ENCODE assay signal across 19 mouse cellular contexts in the genomic region with DNA sequence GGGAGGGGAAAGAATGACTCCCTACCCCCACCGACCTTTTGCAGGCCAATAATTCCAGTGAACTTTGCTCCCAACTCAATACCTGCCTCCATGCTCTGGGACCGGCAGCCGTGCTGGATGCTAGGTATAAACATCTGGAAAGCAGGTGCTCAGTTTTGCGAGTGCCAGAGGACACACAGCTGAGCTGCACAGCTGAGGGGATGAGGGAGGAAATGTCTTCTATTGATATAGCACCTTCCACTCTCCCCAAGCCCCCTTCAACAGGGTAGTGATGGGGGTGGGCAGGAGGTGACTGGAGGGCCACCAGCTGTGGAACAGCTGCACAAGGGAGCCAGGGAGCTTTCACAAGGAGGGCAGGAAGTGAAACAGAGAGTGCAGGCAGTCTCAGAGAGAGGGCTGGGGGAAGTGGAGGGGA.
DNase-seq lines count a peak whose midpoint lies in the region; ATAC-seq lines count a peak whose summit lies in the region.
"Had no signal": no experiment of that assay in that cellular context is flagged by ENCODE, and none has a peak within 500 bp of the region (broad histone marks: within the 10 kb centered on the region; RNA-seq: fewer than 3 reads in every experiment).

No protein-coding gene starts in this region.

- peak; percentile 68; the same call in 1 of the 2 replicates for ATAC-seq in kidney, embryonic 14.5 days (ENCODE audit: low FRiP score, low TSS enrichment)
- peak; percentile 95 for ATAC-seq in limb, embryonic 13.5 days (ENCODE audit: low FRiP score, low read depth)
- ATAC-seq in activated CD4-positive, CD25-positive, alpha-beta regulatory T cell, adult 4 months: no peak
- ATAC-seq: forebrain, postnatal 0 days; midbrain, embryonic 13.5 days had no signal

- no peaks in the 10 kb centered on the region for H3K27me3 ChIP-seq in kidney, embryonic 14.5 days (ENCODE audit: control insufficient read depth, insufficient read depth, low read length)
- no peaks in the 10 kb centered on the region for H3K27me3 ChIP-seq in limb, embryonic 13.5 days
- H3K27me3 ChIP-seq: midbrain, embryonic 13.5 days; neural tube, embryonic 12.5 days had no signal

- H3K9me3 ChIP-seq in kidney, embryonic 14.5 days (ENCODE audit: control insufficient read depth, low read length): no peaks in the 10 kb centered on the region
- no peaks in the 10 kb centered on the region for H3K9me3 ChIP-seq in limb, embryonic 13.5 days
- H3K9me3 ChIP-seq: heart, embryonic 10.5 days; hindbrain, embryonic 10.5 days; neural tube, embryonic 12.5 days had no signal

- H3K4me1 ChIP-seq in kidney, embryonic 14.5 days (ENCODE audit: control insufficient read depth, insufficient read depth, low read length): 0 out of 2 replicates have a peak, but pooled peaks cover 3% of the 10 kb centered on the region
- H3K4me1 ChIP-seq in limb, embryonic 13.5 days: peaks cover 13% of the 10 kb centered on the region
- H3K4me1 ChIP-seq: midbrain, embryonic 13.5 days had no signal

- no peak for DNase-seq in kidney, postnatal 25 days
- DNase-seq in embryo, embryonic 10 days (ENCODE audit: low spot score): peak; percentile 31
- peak; percentile 83 for DNase-seq in forelimb bud, embryonic 11.5 days (ENCODE audit: low read depth, low spot score)
- no peak for DNase-seq in right cerebral cortex, adult 18-20 months
- no peak for DNase-seq in cerebellum, adult 11 months
- DNase-seq: adrenal gland, adult 8-10 months; cerebellum, adult 9-11 months; forebrain, postnatal 0 days; gastrocnemius, postnatal 25 days; left cerebral cortex, postnatal 4 days; lung, postnatal 36 days had no signal

- 22% methylated on average over 4 of the region's 4 CpGs for WGBS in kidney, embryonic 14.5 days
- 8% methylated on average over 4 of the region's 4 CpGs for WGBS in limb, embryonic 13.5 days

- H3K27ac ChIP-seq in kidney, embryonic 14.5 days (ENCODE audit: low read depth, low read length): no peak overlapping the region
- 0 out of 2 replicates have a peak overlapping the region, but pooled peaks have one; percentile 28 for H3K27ac ChIP-seq in limb, embryonic 13.5 days
- H3K27ac ChIP-seq: heart, embryonic 10.5 days; hindbrain, embryonic 10.5 days; kidney, postnatal 0 days; midbrain, embryonic 13.5 days; neural tube, embryonic 12.5 days had no signal

- no peak overlapping the region for H3K4me3 ChIP-seq in kidney, embryonic 14.5 days (ENCODE audit: low read length)
- H3K4me3 ChIP-seq in limb, embryonic 13.5 days: no peak overlapping the region
- H3K4me3 ChIP-seq: heart, embryonic 10.5 days; hindbrain, embryonic 10.5 days; midbrain, embryonic 13.5 days; neural tube, embryonic 12.5 days had no signal

- no peak overlapping the region for H3K4me2 ChIP-seq in kidney, embryonic 14.5 days (replicated peaks; ENCODE audit: low read depth, low read length)
- no peak overlapping the region for H3K4me2 ChIP-seq in limb, embryonic 13.5 days (replicated peaks)
- H3K4me2 ChIP-seq: midbrain, embryonic 13.5 days; neural tube, embryonic 12.5 days had no signal

- no peaks in the 10 kb centered on the region for H3K36me3 ChIP-seq in kidney, embryonic 14.5 days (ENCODE audit: control insufficient read depth, insufficient read depth, low read length)
- H3K36me3 ChIP-seq in limb, embryonic 13.5 days: no peaks in the 10 kb centered on the region
- H3K36me3 ChIP-seq: heart, embryonic 10.5 days; hindbrain, embryonic 10.5 days; midbrain, embryonic 13.5 days; neural tube, embryonic 12.5 days had no signal

- no peak overlapping the region for H3K9ac ChIP-seq in kidney, embryonic 14.5 days (ENCODE audit: low read depth, low read length)
- no peak overlapping the region for H3K9ac ChIP-seq in limb, embryonic 13.5 days
- H3K9ac ChIP-seq: forebrain, postnatal 0 days; midbrain, embryonic 13.5 days; neural tube, embryonic 12.5 days had no signal

Comparison
In these comparisons a context has a peak if more than half of its experiments do, and no peak if none do; other contexts are left out.
1. DNase-seq: peak in embryo, embryonic 10 days (single experiment) and forelimb bud, embryonic 11.5 days (single experiment); none in kidney, postnatal 25 days (0 of 2), right cerebral cortex, adult 18-20 months (single experiment) and cerebellum, adult 11 months (single experiment).